Mouse (Mus musculus) embryonic fibroblast, embryonic 13.5 days (primary cell): Measurements from ENCODE around the gene Vezf1.

Source experiments
- CTCF ChIP-seq: IDR thresholded peaks from 2 replicates; pipeline ENCODE4 v1.5.1; 2011; ENCODE audit warnings: mild to moderate bottlenecking, control low read depth, low read length, moderate library complexity, borderline replicate concordance; ENCODE audit not compliant: insufficient read depth
- POLR2A ChIP-seq: IDR thresholded peaks from 2 replicates; pipeline ENCODE4 v1.6.1; 2011; ENCODE audit warnings: low read depth, mild to moderate bottlenecking, control low read depth, low read length, moderate library complexity

DNA sequence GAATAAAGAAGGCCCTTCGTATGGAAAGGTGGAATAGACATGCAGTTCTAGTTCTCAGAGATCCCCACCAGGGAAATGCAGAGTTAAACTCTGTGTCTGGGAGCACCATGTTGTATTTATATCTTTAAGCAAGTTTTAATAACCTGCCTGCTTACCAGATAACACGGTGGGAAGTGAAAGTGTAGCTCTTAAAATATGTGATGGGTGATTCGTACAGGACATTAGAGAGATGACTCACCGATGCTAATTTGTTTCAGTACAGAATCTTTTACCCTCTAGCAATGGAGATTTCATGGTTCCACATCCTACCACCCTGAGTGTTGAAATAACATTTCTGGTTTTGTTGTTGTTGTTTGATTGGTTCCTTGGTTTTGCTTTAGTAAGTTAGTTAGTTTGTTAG lies 2.3 kb downstream of the Vezf1 start:
- TF ChIP-seq CTCF = no peak
- no peak for TF ChIP-seq POLR2A
